Mouse (Mus musculus) lung, adult 2 months (tissue): ENCODE results near the gene N4bp2l2.

Experiments used
- CTCF ChIP-seq: fragments of 200-500 bp; IDR thresholded peaks from 2 replicates; pipeline ENCODE4 v1.5.1; 2011; ENCODE audit warnings: mild to moderate bottlenecking, low read length, control low read depth; ENCODE audit not compliant: insufficient read depth
- POLR2A ChIP-seq: fragments of 200-500 bp; IDR thresholded peaks from 2 replicates; pipeline ENCODE4 v1.6.1; 2011; ENCODE audit warnings: low read depth, mild to moderate bottlenecking, control low read depth, low read length, borderline replicate concordance; ENCODE audit errors: extremely low read depth

- TF ChIP-seq CTCF (no peak), POLR2A (no peak)
Observed at GRCm38 (mm10) chr5:150674866-150675265, 8.9 kb upstream of the N4bp2l2 start.
